Mouse (Mus musculus): ENCODE measurements at regions not wholly inside any gene's neighbourhood (a gene's known extent, or its start where the extent isn't known, plus 50 kb on each side); places are given as distances from the start of the nearest gene placed in this dataset.

- no peak overlapping the region for H3K27ac ChIP-seq (ENCODE audit: insufficient read depth, low read depth, low read length, poor library complexity, severe bottlenecking)
Measured at GRCm38 (mm10) chr4:87718166-87718805, 314.9 kb downstream of the Mllt3 start.

GRCm38 (mm10) chr4:87715212-87715933 lies 317.8 kb downstream of the Mllt3 start:
- Histone ChIP-seq H3K9ac (ENCODE audit: insufficient read depth, low read depth, low read length, poor library complexity, severe bottlenecking) (no peak overlapping the region), H3K4me3 (ENCODE audit: insufficient read depth in 1 of 2, low read depth in 1 of 2, low read length in 2 of 2, poor library complexity in 1 of 2, severe bottlenecking in 1 of 2) (no peak overlapping the region), H3K9me3 (ENCODE audit: control insufficient read depth, insufficient read depth, low read depth, low read length) (no peaks in the 10 kb centered on the region), H3K36me3 (ENCODE audit: control insufficient read depth, insufficient read depth, low read length, poor library complexity, severe bottlenecking) (no peaks in the 10 kb centered on the region), H3K4me1 (ENCODE audit: control insufficient read depth in 2 of 2, insufficient read depth in 2 of 2, low read length in 2 of 2, poor library complexity in 1 of 2) (no peaks in the 10 kb centered on the region), H3K27ac (ENCODE audit: insufficient read depth, low read depth, low read length, poor library complexity, severe bottlenecking) (no peak overlapping the region)
- no peak for DNase-seq (ENCODE audit: low read depth, low spot score)
- in situ Hi-C loops (cut with MboI; ENCODE audit: low sequenced_read_pairs in 2 of 2, unreplicated experiment in 2 of 2) = no loop called here
- no peak for TF ChIP-seq HCFC1 (IDR thresholded peaks at IDR 0.05; ENCODE audit: borderline replicate concordance, insufficient read depth, low read length)
- TF ChIP-seq MAFK (IDR thresholded peaks at IDR 0.05; ENCODE audit: insufficient read depth, low read depth, low read length) = no peak
- TF ChIP-seq ZNF384 (IDR thresholded peaks at IDR 0.05; ENCODE audit: low read depth, low read length) = no peak
- no peak for TF ChIP-seq ZC3H11A (IDR thresholded peaks at IDR 0.05; ENCODE audit: borderline replicate concordance, low read depth, low read length)
- TF ChIP-seq CHD2 (IDR thresholded peaks at IDR 0.05; ENCODE audit: low read depth, low read length) = no peak

More at GRCm38 (mm10) chr4:87718166-87718805, 314.9 kb downstream of the Mllt3 start:
- no peaks in the 10 kb centered on the region for H3K4me1 ChIP-seq (ENCODE audit: control insufficient read depth in 2 of 2, insufficient read depth in 2 of 2, low read length in 2 of 2, poor library complexity in 1 of 2)
- TF ChIP-seq CHD2 (IDR thresholded peaks at IDR 0.05; ENCODE audit: low read depth, low read length) (no peak), MAFK (IDR thresholded peaks at IDR 0.05; ENCODE audit: insufficient read depth, low read depth, low read length) (no peak), HCFC1 (IDR thresholded peaks at IDR 0.05; ENCODE audit: borderline replicate concordance, insufficient read depth, low read length) (no peak), ZNF384 (IDR thresholded peaks at IDR 0.05; ENCODE audit: low read depth, low read length) (no peak), ZC3H11A (IDR thresholded peaks at IDR 0.05; ENCODE audit: borderline replicate concordance, low read depth, low read length) (no peak)
- DNase-seq (ENCODE audit: low read depth, low spot score) = no peak
- H3K36me3 ChIP-seq (ENCODE audit: control insufficient read depth, insufficient read depth, low read length, poor library complexity, severe bottlenecking) = no peaks in the 10 kb centered on the region
- no peaks in the 10 kb centered on the region for H3K9me3 ChIP-seq (ENCODE audit: control insufficient read depth, insufficient read depth, low read depth, low read length)
- H3K4me3 ChIP-seq (ENCODE audit: insufficient read depth in 1 of 2, low read depth in 1 of 2, low read length in 2 of 2, poor library complexity in 1 of 2, severe bottlenecking in 1 of 2) = no peak overlapping the region
- H3K9ac ChIP-seq (ENCODE audit: insufficient read depth, low read depth, low read length, poor library complexity, severe bottlenecking) = no peak overlapping the region
- in situ Hi-C loops (cut with MboI; ENCODE audit: low sequenced_read_pairs in 2 of 2, unreplicated experiment in 2 of 2) = no loop called here

GRCm38 (mm10) chr4:87712691-87713090 lies 320.5 kb downstream of the Mllt3 start:
- H3K4me1 ChIP-seq (ENCODE audit: control insufficient read depth in 2 of 2, insufficient read depth in 2 of 2, low read length in 2 of 2, poor library complexity in 1 of 2) = no peaks in the 10 kb centered on the region; a peak in 1 of 4 replicates
- no peaks in the 10 kb centered on the region for H3K36me3 ChIP-seq (ENCODE audit: control insufficient read depth, insufficient read depth, low read length, poor library complexity, severe bottlenecking)
- H3K9me3 ChIP-seq (ENCODE audit: control insufficient read depth, insufficient read depth, low read depth, low read length) = no peaks in the 10 kb centered on the region
- in situ Hi-C loops (cut with MboI; ENCODE audit: low sequenced_read_pairs in 2 of 2, unreplicated experiment in 2 of 2) = no loop called here
- no peak overlapping the region for H3K27ac ChIP-seq (ENCODE audit: insufficient read depth, low read depth, low read length, poor library complexity, severe bottlenecking)
- H3K4me3 ChIP-seq (ENCODE audit: insufficient read depth in 1 of 2, low read depth in 1 of 2, low read length in 2 of 2, poor library complexity in 1 of 2, severe bottlenecking in 1 of 2) = no peak overlapping the region
- DNase-seq (ENCODE audit: low read depth, low spot score) = no peak
- no peak overlapping the region for H3K9ac ChIP-seq (ENCODE audit: insufficient read depth, low read depth, low read length, poor library complexity, severe bottlenecking)
- no peak for TF ChIP-seq CHD2 (IDR thresholded peaks at IDR 0.05; ENCODE audit: low read depth, low read length)
- TF ChIP-seq ZC3H11A (IDR thresholded peaks at IDR 0.05; ENCODE audit: borderline replicate concordance, low read depth, low read length) = no peak
- no peak for TF ChIP-seq MAFK (IDR thresholded peaks at IDR 0.05; ENCODE audit: insufficient read depth, low read depth, low read length)
- no peak for TF ChIP-seq ZNF384 (IDR thresholded peaks at IDR 0.05; ENCODE audit: low read depth, low read length)
- no peak for TF ChIP-seq HCFC1 (IDR thresholded peaks at IDR 0.05; ENCODE audit: borderline replicate concordance, insufficient read depth, low read length)

GRCm38 (mm10) chr4:87712286-87712685 lies 320.9 kb downstream of the Mllt3 start:
- Histone ChIP-seq H3K27ac (ENCODE audit: insufficient read depth, low read depth, low read length, poor library complexity, severe bottlenecking) (no peak overlapping the region), H3K9me3 (ENCODE audit: control insufficient read depth, insufficient read depth, low read depth, low read length) (no peaks in the 10 kb centered on the region), H3K36me3 (ENCODE audit: control insufficient read depth, insufficient read depth, low read length, poor library complexity, severe bottlenecking) (no peaks in the 10 kb centered on the region), H3K9ac (ENCODE audit: insufficient read depth, low read depth, low read length, poor library complexity, severe bottlenecking) (no peak overlapping the region), H3K4me3 (ENCODE audit: insufficient read depth in 1 of 2, low read depth in 1 of 2, low read length in 2 of 2, poor library complexity in 1 of 2, severe bottlenecking in 1 of 2) (no peak overlapping the region), H3K4me1 (ENCODE audit: control insufficient read depth in 2 of 2, insufficient read depth in 2 of 2, low read length in 2 of 2, poor library complexity in 1 of 2) (peaks cover 0 to 4% of the 10 kb centered on the region in 2 experiments; a peak in 2 of 4 replicates)
- in situ Hi-C loops (cut with MboI; ENCODE audit: low sequenced_read_pairs in 2 of 2, unreplicated experiment in 2 of 2) = no loop called here
- TF ChIP-seq ZNF384 (IDR thresholded peaks at IDR 0.05; ENCODE audit: low read depth, low read length) (no peak), ZC3H11A (IDR thresholded peaks at IDR 0.05; ENCODE audit: borderline replicate concordance, low read depth, low read length) (no peak)
- DNase-seq (ENCODE audit: low read depth, low spot score) = no peak
